Mouse (Mus musculus): ENCODE results near the gene Tnf.

GRCm38 (mm10) chr17:35242015-35242941 is 40.5 kb upstream of the Tnf start:
- TF ChIP-seq CTCF (IDR thresholded peaks at IDR 0.05) (peak; percentile 29), POLR2A (IDR thresholded peaks at IDR 0.05; ENCODE audit: insufficient read depth, low read depth, low read length) (no peak; the same call in 1 of the 2 replicates)
